Mouse (Mus musculus) ES-Bruce4 (cell line): Measurements from ENCODE around the gene Elfn2.

Source experiments
- CTCF ChIP-seq: IDR thresholded peaks from one replicate; pipeline ENCODE4 v1.8.1; 2011; ENCODE audit warnings: low read depth, low read length
- EP300 ChIP-seq: IDR thresholded peaks from 2 replicates; pipeline ENCODE4 v1.6.1; 2011; ENCODE audit warnings: low read depth, low read length; ENCODE audit not compliant: insufficient read depth
- POLR2A ChIP-seq: IDR thresholded peaks from one replicate; pipeline ENCODE4 v1.8.1; 2011; ENCODE audit warnings: low read length; ENCODE audit not compliant: insufficient read depth

DNA sequence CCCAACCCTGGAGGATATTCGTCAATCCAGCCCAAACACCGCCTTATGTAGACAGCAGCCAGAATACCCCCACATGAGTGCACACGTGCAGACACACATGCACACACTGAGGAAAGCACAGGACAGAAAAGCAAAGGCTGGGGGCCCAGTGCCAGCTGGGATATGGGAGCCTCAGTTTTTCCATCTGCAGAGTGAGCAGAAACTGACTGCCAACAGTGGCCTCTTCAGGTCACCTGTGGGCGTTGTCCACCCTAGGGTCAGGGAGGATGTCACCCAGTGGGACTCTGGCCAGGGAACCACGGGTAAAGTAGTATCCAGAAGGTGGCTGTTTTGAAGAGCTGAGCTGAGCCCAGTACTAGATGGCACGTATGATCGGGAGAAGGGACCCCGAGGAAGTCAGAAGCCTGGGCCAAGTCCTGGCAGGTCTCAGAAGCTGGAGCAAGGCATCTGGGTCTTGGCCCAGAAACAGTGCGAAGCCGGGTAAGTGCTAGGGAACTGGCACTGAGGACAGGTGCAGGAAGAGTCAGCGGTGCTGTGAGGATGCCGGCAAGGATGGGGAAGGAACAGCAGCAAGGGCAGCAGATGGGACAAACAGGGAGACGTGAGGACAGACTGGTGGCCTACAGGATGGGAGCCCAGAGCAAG, 20.0 kb downstream of the Elfn2 start:
- TF ChIP-seq EP300, result no peak
- TF ChIP-seq CTCF, result no peak
- TF ChIP-seq POLR2A, result no peak
